12 mouse cellular contexts compared by ENCODE assay signal in the genomic region with DNA sequence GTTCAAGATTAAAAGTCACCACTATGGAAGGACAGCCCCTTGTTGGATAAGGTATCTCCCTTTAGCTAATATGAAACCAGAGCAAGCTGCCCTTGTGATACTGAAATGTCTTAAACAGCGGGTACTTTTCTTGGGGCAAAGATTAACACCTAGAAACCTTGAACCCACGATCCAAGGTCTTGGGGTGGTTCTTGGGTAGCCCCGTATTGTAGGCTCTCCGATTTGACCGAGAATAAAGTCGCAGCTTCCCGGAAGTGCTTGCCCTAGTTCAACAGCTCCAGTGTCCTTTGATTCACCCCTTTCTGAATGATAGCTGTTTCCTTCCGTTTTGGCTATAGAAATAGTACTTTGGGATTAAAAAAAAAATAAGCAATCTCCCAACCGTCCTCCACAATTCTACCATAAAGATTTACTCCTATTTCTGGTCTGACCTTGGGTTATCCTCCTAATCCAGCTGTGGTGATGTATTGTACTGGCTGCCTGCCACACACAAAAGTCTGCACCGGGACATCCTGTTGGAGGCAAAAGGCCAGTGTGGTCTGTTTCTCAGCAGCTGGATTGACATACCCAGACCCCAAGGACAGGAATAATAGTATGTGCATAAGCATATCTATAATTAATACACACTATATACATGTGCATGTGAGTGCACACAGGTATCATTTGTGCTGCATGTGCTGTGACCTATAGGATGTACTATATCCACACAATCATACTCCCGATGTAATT.
DNase-seq lines count a peak whose midpoint lies in the region; ATAC-seq and TF ChIP-seq lines count a peak whose summit lies in the region.
"Had no signal": no experiment of that assay in that cellular context is flagged by ENCODE, and none has a peak within 500 bp of the region (broad histone marks: within the 10 kb centered on the region; RNA-seq: fewer than 3 reads in every experiment).

No protein-coding gene starts in this region.

- no peak for ATAC-seq in heart, embryonic 16.5 days (replicated peaks; ENCODE audit: extremely low read depth, insufficient read depth, low FRiP score)
- ATAC-seq in kidney, embryonic 16.5 days (ENCODE audit: low FRiP score, low TSS enrichment) = peak; percentile 80; the same call in 1 of the 2 replicates
- ATAC-seq in forebrain, embryonic 12.5 days (ENCODE audit: low FRiP score) = no peak
- no peak for ATAC-seq in megakaryocyte-erythroid progenitor cell, adult 5-6 weeks (replicated peaks; ENCODE audit: low FRiP score, low TSS enrichment, poor library complexity, severe bottlenecking)
- ATAC-seq: activated CD4-positive, CD25-positive, alpha-beta regulatory T cell, adult 4 months; forebrain, embryonic 15.5 days; hindbrain, postnatal 0 days had no signal

- peak; percentile 9 for DNase-seq in liver, adult 2 months (ENCODE audit: extremely low read depth, low read depth, low spot score)
- no peak for DNase-seq in liver
- peak; percentile 63 for DNase-seq in adrenal gland, adult 2 months
- no peak for DNase-seq in frontal cortex, postnatal 10 days (ENCODE audit: low spot score in 2 of 2)
- DNase-seq: thymus, postnatal 14 days had no signal

- H3K36me3 ChIP-seq in liver, adult 2 months (ENCODE audit: control insufficient read depth, insufficient read depth, low read length) = no peaks in the 10 kb centered on the region
- H3K36me3 ChIP-seq in heart, embryonic 16.5 days (ENCODE audit: control insufficient read depth, insufficient read depth) = no peaks in the 10 kb centered on the region
- no peaks in the 10 kb centered on the region for H3K36me3 ChIP-seq in kidney, embryonic 16.5 days (ENCODE audit: insufficient read depth, low read length)
- H3K36me3 ChIP-seq in forebrain, embryonic 12.5 days (replicated peaks) = no peaks in the 10 kb centered on the region
- H3K36me3 ChIP-seq: forebrain, embryonic 15.5 days had no signal

- no peak for TF ChIP-seq CTCF in liver, adult 2 months (IDR thresholded peaks at IDR 0.05; ENCODE audit: low read depth, low read length)

- H3K79me2 ChIP-seq in liver, adult 2 months (ENCODE audit: control insufficient read depth, insufficient read depth, low read length) = no peaks in the 10 kb centered on the region

- no peaks in the 10 kb centered on the region; the same call in 1 of the 2 replicates for H3K4me1 ChIP-seq in liver, adult 2 months (ENCODE audit: control insufficient read depth, insufficient read depth, low read length)
- H3K4me1 ChIP-seq in heart, embryonic 16.5 days (ENCODE audit: control insufficient read depth, insufficient read depth, low read length) = no peaks in the 10 kb centered on the region
- H3K4me1 ChIP-seq in kidney, embryonic 16.5 days (ENCODE audit: insufficient read depth, low read length) = peaks cover 6% of the 10 kb centered on the region; the same call in 1 of the 2 replicates
- H3K4me1 ChIP-seq in forebrain, embryonic 12.5 days = no peaks in the 10 kb centered on the region
- H3K4me1 ChIP-seq: forebrain, embryonic 15.5 days had no signal

- H3K9me3 ChIP-seq in heart, embryonic 16.5 days (replicated peaks; ENCODE audit: control insufficient read depth, low read length) = no peaks in the 10 kb centered on the region
- no peaks in the 10 kb centered on the region for H3K9me3 ChIP-seq in kidney, embryonic 16.5 days (ENCODE audit: low read length)
- H3K9me3 ChIP-seq in forebrain, embryonic 12.5 days = no peaks in the 10 kb centered on the region
- H3K9me3 ChIP-seq: forebrain, embryonic 15.5 days had no signal

- no peak overlapping the region for H3K4me3 ChIP-seq in liver, adult 2 months (ENCODE audit: insufficient read depth, low read depth, low read length)
- H3K4me3 ChIP-seq in heart, embryonic 16.5 days (ENCODE audit: low read length) = no peak overlapping the region
- no peak overlapping the region for H3K4me3 ChIP-seq in kidney, embryonic 16.5 days (ENCODE audit: low read length)
- H3K4me3 ChIP-seq in forebrain, embryonic 12.5 days (replicated peaks) = no peak overlapping the region
- H3K4me3 ChIP-seq: forebrain, embryonic 15.5 days had no signal

- TF ChIP-seq POLR2A in liver, adult 2 months (IDR thresholded peaks at IDR 0.05; ENCODE audit: extremely low read depth, insufficient read depth, low read length) = no peak

- WGBS in liver, adult 2 months = 67% methylated on average over 11 of the region's 11 CpGs
- WGBS in heart, embryonic 16.5 days = 55% methylated on average over 11 of the region's 11 CpGs
- WGBS in kidney, embryonic 16.5 days = 47% methylated on average over 11 of the region's 11 CpGs
- 91% methylated on average over 11 of the region's 11 CpGs for WGBS in forebrain, embryonic 12.5 days

- no peaks in the 10 kb centered on the region for H3K27me3 ChIP-seq in liver, adult 2 months (ENCODE audit: control insufficient read depth, insufficient read depth, low read length)
- no peaks in the 10 kb centered on the region for H3K27me3 ChIP-seq in heart, embryonic 16.5 days (ENCODE audit: control insufficient read depth, insufficient read depth, low read length)
- H3K27me3 ChIP-seq in kidney, embryonic 16.5 days (ENCODE audit: insufficient read depth, low read length) = no peaks in the 10 kb centered on the region
- H3K27me3 ChIP-seq in forebrain, embryonic 12.5 days = no peaks in the 10 kb centered on the region
- H3K27me3 ChIP-seq: forebrain, embryonic 15.5 days had no signal

- no peak overlapping the region for H3K9ac ChIP-seq in liver, adult 2 months (ENCODE audit: low read depth, low read length)
- no peak overlapping the region for H3K9ac ChIP-seq in heart, embryonic 16.5 days (ENCODE audit: low read length)
- no peak overlapping the region for H3K9ac ChIP-seq in kidney, embryonic 16.5 days (replicated peaks; ENCODE audit: low read length)
- H3K9ac ChIP-seq in forebrain, embryonic 12.5 days = no peak overlapping the region
- H3K9ac ChIP-seq: forebrain, embryonic 15.5 days had no signal

- no peak overlapping the region for H3K27ac ChIP-seq in liver, adult 2 months (replicated peaks; ENCODE audit: insufficient read depth, low read depth, low read length)
- 0 out of 2 replicates have a peak overlapping the region, but pooled peaks have one; percentile 9 for H3K27ac ChIP-seq in heart, embryonic 16.5 days (ENCODE audit: low read length)
- H3K27ac ChIP-seq in kidney, embryonic 16.5 days (ENCODE audit: low read length) = peak overlapping the region; percentile 82
- no peak overlapping the region for H3K27ac ChIP-seq in forebrain, embryonic 12.5 days
- H3K27ac ChIP-seq: forebrain, embryonic 15.5 days; hindbrain, postnatal 0 days had no signal

- H3K4me2 ChIP-seq in heart, embryonic 16.5 days (ENCODE audit: low read depth, low read length) = no peak overlapping the region
- H3K4me2 ChIP-seq in kidney, embryonic 16.5 days (replicated peaks; ENCODE audit: low read depth, low read length) = no peak overlapping the region
- H3K4me2 ChIP-seq in forebrain, embryonic 12.5 days = no peak overlapping the region
- H3K4me2 ChIP-seq: forebrain, embryonic 15.5 days had no signal

Comparison
In these comparisons a context has a peak if more than half of its experiments do, and no peak if none do; other contexts are left out.
1. DNase-seq: peak in liver, adult 2 months (single experiment) and adrenal gland, adult 2 months (single experiment); none in liver (single experiment) and frontal cortex, postnatal 10 days (0 of 2).
2. H3K27ac ChIP-seq: peak in heart, embryonic 16.5 days (single experiment) and kidney, embryonic 16.5 days (single experiment); none in liver, adult 2 months (single experiment) and forebrain, embryonic 12.5 days (single experiment).